Mouse (Mus musculus) frontal cortex, adult 2 months (tissue): Measurements from ENCODE around the gene Rab40c. TPM values are rescaled to one million over a fixed set of nuclear protein-coding genes. Genes with fewer than 3 reads are reported as not detected.
A peak's percentile ranks its signal among the peaks of the same experiment; 100 is the strongest.

Source experiments
- DNase-seq, 2 experiments: peaks; one replicate each; pipeline ENCODE4 v3.0.0; 2022; ENCODE audit warnings: low spot score in 1 of 2; ENCODE audit errors: extremely low spot score in 1 of 2
- polyA plus RNA-seq: library from polyadenylated mRNA; depleted of rRNA; stranded (reverse); fragments of >200 nt; gene quantifications from 2 replicates; pipeline ENCODE4 v1.2.3, GENCODE M21; 2012

The Rab40c gene
- polyA plus RNA-seq, 1 experiment: 63.6 TPM

- DNase-seq: peak; percentile 86 to 95
Measured at GRCm38 (mm10) chr17:25860832-25861703, 58.5 kb downstream of the Rab40c start, which contains the start of gene Wdr90. TSS of gene Wdr90 (minus strand) at chr17:25861501.

DNA sequence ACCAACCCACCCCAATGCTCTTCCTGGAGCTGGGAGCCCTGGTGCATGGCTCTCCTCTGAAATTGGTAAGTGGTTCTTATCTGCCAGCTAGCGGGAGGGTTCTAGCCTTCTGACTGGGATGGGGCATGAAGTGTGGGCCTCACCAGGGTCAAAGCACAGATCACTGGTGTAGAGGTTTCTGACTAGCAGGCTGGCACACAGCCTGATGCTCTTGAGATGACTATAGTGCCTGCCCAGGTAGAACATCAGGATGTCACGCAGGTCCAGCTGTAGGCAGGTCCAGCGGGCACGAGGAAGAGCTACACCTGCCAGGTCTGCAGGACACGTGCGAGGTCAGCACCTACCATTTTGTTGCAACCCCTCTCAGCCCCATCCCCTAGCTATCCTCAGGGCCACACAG is 59.3 kb downstream of the Rab40c start:
- no peak for DNase-seq

DNA sequence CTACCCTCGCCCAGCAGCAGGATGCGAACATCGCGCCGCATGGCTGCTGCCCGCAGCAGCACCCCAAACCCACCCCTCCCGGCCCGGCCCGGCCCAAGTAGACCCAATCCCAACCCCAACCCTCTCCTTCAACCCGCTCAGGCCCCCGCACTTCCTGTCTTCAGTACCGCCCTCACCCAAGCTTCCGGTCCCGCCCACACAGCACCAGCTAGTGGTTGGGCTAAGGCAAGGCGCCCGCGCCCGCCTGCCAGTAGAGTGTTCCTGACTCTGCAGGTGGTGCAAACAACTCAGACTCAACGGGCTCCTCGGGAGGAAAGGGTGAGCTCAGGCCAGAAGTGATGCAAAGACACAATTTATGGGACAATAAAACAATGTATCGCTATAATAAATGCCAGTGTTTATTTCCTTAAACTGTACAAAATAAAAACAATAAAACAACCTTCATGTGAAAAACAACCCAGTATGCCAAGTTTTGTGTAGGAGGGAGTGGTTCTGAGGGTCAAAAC is 75.1 kb downstream of the Rab40c start, which contains the start of gene Rhot2:
Gene Rhot2 (minus strand): TSS at position 456 of the 506 bp plus-strand sequence.
- peak; percentile 87 to 97 for DNase-seq

- DNase-seq: no peak
Measured at GRCm38 (mm10) chr17:25843636-25844395, 75.7 kb downstream of the Rab40c start.

- no peak for DNase-seq
Measured at GRCm38 (mm10) chr17:25843122-25843521, 76.4 kb downstream of the Rab40c start.

DNA sequence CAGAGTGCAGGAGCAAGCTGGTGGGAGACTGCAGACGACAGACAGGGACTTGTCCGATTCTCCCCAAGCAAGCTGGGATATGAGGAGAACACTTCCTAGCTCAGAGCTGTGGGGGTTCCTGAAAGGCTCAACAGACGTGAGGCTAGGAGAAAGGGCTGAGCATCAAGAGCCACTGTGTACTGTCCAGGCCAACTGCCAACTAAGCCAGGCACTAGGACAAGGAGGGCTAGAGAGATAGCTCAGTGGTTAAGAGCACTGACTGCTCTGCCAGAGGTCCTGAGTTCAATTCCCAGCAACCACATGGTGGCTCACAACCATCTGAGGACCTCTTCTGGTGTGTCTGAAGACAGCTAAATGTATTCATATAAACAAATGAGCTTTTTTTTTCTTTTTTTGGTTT is 77.0 kb downstream of the Rab40c start:
- DNase-seq: no peak

GRCm38 (mm10) chr17:25841117-25841880 is 78.2 kb downstream of the Rab40c start, which contains the start of gene Gm20683:
TSS of gene Gm20683 (minus strand) at chr17:25841763.
- no peak for DNase-seq

DNA sequence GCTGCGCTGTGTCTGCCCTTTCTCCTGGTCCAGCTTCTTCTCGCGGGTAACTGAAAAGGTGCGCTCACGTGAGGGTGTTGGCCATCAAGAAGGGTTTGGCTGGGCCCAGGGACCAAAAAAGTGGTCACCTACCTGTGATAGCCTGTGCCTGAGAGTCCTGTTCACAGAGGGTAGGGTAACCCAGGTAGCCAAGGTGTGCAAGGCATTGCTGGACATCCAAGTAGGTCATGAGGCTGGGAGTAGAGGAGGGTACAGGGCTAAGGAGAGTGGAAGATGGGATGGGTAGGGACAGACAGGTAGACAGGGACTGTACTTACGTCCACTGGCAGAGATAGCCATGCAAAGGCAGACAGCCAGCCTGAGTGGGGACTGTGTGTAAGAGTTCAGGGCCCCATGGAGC is 79.0 kb downstream of the Rab40c start:
- no peak for DNase-seq

GRCm38 (mm10) chr17:25839455-25840235 is 79.9 kb downstream of the Rab40c start:
- no peak for DNase-seq

DNA sequence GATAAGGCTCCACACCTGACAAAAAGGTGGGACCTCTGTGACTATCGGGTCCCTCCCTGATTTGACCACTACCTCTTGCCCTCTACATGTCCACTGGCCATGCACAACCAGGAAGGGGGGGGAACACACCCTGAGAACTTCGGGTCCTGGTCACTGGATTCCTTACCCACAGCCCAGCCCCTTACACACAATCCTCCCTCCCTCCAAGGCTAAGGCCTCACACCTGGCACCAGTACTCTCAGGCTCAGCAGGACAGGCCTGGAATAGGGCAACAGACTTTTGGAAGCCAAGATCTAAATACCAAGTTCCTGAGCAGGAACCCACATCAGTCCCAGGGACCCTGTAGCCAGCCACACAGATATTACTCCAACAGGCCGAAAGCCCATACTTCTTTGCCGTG is 80.6 kb downstream of the Rab40c start:
- no peak for DNase-seq

DNA sequence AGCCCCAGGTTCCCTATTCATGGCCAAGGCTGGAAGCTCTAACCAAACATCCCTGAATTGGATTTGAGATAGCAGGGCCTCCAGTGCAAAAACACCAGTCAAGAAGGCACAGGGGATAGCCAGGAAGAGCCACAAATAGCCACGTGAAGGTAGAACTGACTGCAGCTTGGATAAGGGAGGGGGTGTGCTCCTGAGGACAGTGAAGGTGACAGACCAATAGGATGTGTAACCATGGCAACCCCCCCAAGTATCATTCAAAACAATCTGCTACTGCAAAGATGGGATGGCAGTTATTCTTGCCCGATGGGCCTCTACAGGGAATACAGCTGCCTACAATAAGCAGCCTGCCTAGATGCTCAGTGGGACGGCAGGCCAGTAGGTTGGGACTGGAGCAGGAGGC is 82.0 kb downstream of the Rab40c start:
- DNase-seq: peak in 1 of 2 experiments; percentile 36

DNA sequence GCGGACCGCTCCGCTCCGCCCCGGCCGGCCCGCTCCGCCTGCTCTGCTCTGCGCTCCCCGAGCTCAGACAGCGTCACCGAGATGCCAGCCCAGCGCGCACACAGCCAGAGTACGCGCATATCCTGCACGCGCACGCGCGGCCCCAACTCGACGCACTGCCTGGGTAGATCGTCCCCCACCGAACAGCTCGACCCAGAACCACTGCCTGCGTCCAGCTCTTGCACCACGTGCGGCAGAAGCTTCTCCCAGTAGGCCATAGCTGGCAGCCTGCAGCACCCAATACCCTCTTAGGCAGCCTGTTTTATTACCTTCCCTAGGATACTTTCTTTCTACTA is 82.5 kb downstream of the Rab40c start, which contains the start of gene Rhbdl1:
Gene Rhbdl1 (minus strand): TSS at position 220 of the 335 bp plus-strand sequence.
- peak in 1 of 2 experiments; percentile 89 for DNase-seq

DNA sequence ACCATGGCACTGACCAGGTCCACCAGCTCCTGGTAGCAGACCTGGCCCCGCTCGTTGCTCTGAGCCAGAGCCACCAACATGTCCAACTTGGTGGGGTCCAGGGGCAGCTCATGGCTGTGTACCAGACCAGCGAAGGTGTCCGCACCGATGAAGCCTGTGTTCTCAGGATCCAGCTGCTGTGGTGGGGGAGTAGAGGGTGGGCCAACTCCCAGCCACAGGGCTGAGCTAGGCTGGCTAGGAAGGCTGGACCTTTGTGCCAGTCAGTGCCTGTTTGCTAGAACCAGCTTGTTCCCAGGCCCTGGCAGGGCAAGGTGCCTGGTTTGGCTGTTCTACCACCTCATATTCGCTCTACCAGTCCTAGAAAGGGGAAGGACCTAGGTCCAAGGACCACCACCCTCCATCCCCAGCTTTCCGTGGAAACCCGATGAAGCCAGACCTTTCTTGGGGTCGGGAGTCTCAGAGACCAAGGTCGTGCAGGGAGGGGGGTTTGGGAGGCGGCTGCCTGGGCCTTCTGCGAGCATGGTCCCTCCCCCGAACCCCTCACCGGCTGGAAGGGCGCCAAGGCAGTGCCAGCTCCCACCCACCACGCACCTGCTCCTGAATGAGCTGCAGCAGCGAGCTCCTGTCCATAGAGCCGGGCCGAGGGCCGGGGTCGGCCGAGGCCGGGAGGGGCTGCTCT is 83.0 kb downstream of the Rab40c start:
- peak in 1 of 2 experiments; percentile 29 for DNase-seq

DNA sequence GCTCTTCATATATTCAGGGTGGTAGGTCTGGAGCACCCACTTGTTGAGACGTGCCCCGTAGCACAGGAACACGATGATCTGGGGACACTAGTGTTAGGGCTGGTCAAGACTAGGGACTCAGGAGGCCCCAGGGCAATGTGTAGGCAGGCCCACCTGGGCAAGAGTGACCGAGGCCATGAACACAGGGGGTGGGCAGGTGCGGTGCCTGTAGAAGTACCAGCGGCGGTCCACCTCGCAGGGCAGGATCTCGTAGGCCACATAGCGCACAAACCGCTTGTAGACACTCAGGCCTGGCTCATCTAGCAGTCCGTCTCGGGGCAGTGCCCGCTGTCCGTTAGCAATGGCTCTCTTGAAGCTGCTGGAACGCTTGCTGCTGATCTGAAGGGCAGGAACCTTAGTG is 83.7 kb downstream of the Rab40c start:
- DNase-seq: no peak

DNA sequence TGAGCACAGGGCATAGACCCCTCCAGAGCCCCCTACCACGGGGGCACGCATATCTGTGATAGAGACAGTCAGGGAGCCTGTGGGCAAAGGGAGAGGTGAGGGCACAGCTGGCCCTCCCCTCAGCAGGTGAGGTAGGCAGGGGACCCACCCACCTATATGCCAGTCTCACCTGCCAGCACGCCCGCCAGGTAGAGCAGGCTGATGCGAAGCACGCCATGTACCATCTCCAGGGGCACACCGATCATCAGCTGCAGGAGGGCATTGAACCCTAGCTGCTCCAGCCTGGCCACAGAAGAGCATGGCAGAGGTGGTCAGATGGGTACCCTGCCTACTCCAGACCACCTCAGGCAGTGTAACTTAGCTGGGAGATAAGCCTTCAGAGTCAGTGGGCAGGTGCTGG is 84.2 kb downstream of the Rab40c start:
- DNase-seq: no peak

- DNase-seq: no peak
Measured at GRCm38 (mm10) chr17:25834595-25835222, 84.8 kb downstream of the Rab40c start.

DNA sequence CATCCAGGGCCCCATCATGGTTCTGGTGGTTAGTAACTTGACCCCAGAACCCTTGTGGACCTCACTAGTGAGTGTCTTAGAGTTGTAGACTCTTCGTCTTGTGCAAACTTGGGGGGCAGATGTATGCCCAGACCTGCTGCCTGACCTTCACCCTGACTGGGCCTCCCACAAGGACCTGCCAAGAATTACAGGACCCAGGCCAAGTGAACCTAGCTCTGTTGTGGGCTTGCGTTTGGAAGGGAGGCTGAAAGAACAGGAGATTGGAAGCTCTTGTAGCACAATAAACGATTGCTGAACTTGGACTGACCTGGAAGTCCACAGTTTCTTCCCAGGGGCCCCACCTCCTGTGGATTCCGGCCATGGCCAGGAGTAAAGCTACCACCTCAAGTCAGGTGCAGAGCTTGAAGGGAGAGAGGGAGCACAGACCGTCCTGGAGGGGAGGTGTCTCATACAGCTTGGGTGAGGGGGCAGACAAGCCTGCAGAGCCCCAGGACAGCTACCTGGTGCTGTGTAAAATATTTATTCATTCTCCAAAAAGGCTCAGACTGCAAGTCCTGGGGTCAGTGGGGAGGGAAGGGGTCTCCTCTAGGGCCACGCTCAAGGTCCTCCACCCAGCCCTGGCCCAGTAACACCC is 85.4 kb downstream of the Rab40c start:
- no peak for DNase-seq

- peak; percentile 83 to 84 for DNase-seq
Measured at GRCm38 (mm10) chr17:25833291-25833663, 86.2 kb downstream of the Rab40c start, which contains the start of gene Stub1. TSS of gene Stub1 (minus strand) at chr17:25833404.
